Mouse (Mus musculus) intestine, embryonic 15.5 days (tissue): Measurements from ENCODE around the gene Capn8. TPM values are rescaled to one million over a fixed set of nuclear protein-coding genes. Genes with fewer than 3 reads are reported as not detected.
A peak's percentile ranks its signal among the peaks of the same experiment; 100 is the strongest.

Experiments used
- ATAC-seq: fragments of 200-750 bp; cut with Nextera tagmentation; 2 replicates; pipeline ENCODE4 v1.8.0; 2017; ENCODE audit warnings: moderate TSS enrichment, moderate library complexity
- H3K27ac ChIP-seq: fragments of 300-500 bp; sonication (generic); 2 replicates; pipeline ENCODE4 v1.5.1; 2015; ENCODE audit warnings: mild to moderate bottlenecking, inconsistent platforms
- H3K27me3 ChIP-seq: fragments of 300-500 bp; sonication (generic); replicated peaks from 2 replicates; pipeline ENCODE4 v1.6.1; 2015; ENCODE audit warnings: inconsistent platforms
- H3K36me3 ChIP-seq: fragments of 300-500 bp; sonication (generic); 2 replicates; pipeline ENCODE4 v1.6.1; 2015; ENCODE audit warnings: inconsistent platforms
- H3K4me1 ChIP-seq: fragments of 300-500 bp; sonication (generic); replicated peaks from 2 replicates; pipeline ENCODE4 v1.6.1; 2015; ENCODE audit warnings: inconsistent platforms
- H3K4me2 ChIP-seq: fragments of 300-500 bp; sonication (generic); replicated peaks from 2 replicates; pipeline ENCODE4 v1.6.1; 2015; ENCODE audit warnings: mild to moderate bottlenecking, inconsistent platforms
- H3K4me3 ChIP-seq: fragments of 300-500 bp; sonication (generic); replicated peaks from 2 replicates; pipeline ENCODE4 v1.5.1; 2015; ENCODE audit warnings: inconsistent platforms
- H3K9ac ChIP-seq: fragments of 300-500 bp; sonication (generic); 2 replicates; pipeline ENCODE4 v1.6.1; 2015; ENCODE audit warnings: inconsistent platforms
- H3K9me3 ChIP-seq: fragments of 300-500 bp; sonication (generic); 2 replicates; pipeline ENCODE4 v1.6.1; 2016; ENCODE audit warnings: inconsistent platforms
- WGBS: fragments of 180-500 bp; shearing (Covaris S2); methylation state at CpG from one replicate; pipeline ENCODE4 v1.1.7; 2015; 5-methylcytosine and 5-hydroxymethylcytosine counted together
- polyA plus RNA-seq: library from polyadenylated mRNA; unstranded; fragments of >200 nt; fragmentation: Nextera tagmentation; extraction: Ambion mirVana; gene quantifications from 2 replicates; pipeline ENCODE4 v1.2.1, GENCODE M21; 2015

Capn8 gene
- polyA plus RNA-seq, 1 experiment from 2014 or later, result 2.5 TPM

DNA sequence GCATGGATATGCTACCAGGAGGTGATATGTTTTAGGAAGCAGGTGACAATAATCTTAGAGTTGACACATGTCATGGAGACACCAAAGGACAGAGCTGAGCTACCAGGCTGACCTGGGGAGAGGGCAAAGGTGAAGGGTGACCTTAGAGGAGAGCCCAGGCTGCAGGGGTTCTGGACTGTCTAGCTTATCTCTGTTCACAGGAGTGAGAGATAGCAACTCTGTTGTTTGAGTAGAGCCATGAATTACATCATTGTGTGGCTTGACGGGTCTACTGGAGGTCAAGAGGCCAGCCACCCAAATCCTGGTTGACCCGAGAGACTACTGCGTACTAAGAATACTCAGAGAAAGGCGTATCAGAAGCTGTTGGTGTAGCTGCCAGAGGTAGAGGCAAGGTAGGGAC is 22.9 kb downstream of the Capn8 start:
- Histone ChIP-seq H3K27me3 (no peaks in the 10 kb centered on the region), H3K36me3 (no peaks in the 10 kb centered on the region), H3K4me2 (no peak overlapping the region), H3K4me1 (0 out of 2 replicates have a peak, but pooled peaks cover 8% of the 10 kb centered on the region), H3K27ac (no peak overlapping the region), H3K4me3 (no peak overlapping the region), H3K9me3 (no peaks in the 10 kb centered on the region), H3K9ac (no peak overlapping the region)
- 54% methylated on average over 4 of the region's 4 CpGs for WGBS
- no peak for ATAC-seq

DNA sequence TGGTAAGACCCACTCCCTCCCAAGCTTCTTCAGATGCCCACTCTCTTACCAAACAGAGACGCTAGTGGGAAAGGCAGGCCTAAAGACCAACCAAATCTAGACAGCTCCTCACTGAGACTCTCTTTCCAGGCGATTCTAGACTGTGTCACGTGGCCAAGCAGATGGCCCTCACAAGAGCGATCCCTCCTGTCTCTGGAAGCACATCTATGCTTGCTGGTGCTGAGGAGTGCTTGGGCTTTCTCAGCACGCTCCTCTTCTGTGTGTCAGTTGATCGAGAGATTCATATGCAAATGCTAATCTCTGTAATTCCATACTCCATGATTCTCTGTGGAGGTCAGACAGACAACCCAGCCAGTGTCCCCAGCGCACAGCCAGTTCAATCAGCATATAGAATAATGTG is 26.7 kb downstream of the Capn8 start:
- H3K27ac ChIP-seq, result no peak overlapping the region
- H3K27me3 ChIP-seq, result no peaks in the 10 kb centered on the region
- H3K9me3 ChIP-seq, result no peaks in the 10 kb centered on the region
- H3K4me2 ChIP-seq, result no peak overlapping the region
- no peak for ATAC-seq
- H3K36me3 ChIP-seq, result no peaks in the 10 kb centered on the region
- H3K4me1 ChIP-seq, result no peaks in the 10 kb centered on the region; the same call in 1 of the 2 replicates
- no peak overlapping the region for H3K9ac ChIP-seq
- H3K4me3 ChIP-seq, result no peak overlapping the region
- 79% methylated on average over 7 of the region's 7 CpGs for WGBS

DNA sequence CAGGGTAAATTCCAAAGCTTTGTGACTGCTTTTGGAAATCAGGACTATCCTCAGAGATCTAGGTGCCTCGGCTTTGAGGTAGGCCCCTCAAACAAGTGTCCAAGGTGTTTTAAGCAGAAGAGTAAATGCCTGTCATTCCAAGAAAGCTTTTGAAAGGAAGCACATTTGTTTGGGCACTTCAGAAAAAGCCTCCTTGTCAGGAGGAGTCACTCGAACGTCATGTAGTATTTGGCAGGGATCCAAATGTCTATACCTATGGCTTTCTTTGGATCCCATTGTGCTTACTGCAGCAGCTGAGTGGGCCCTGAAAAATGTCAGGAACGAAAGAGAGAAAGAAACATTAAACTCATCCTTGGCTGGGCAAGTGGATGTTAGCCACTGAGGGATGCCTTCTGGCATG is 27.6 kb downstream of the Capn8 start:
- Histone ChIP-seq H3K4me3 (no peak overlapping the region), H3K9ac (no peak overlapping the region), H3K9me3 (no peaks in the 10 kb centered on the region), H3K36me3 (no peaks in the 10 kb centered on the region), H3K4me2 (no peak overlapping the region), H3K4me1 (no peaks in the 10 kb centered on the region; the same call in 1 of the 2 replicates), H3K27me3 (no peaks in the 10 kb centered on the region), H3K27ac (no peak overlapping the region)
- no peak for ATAC-seq
- WGBS, result 39% methylated on average over 4 of the region's 4 CpGs

DNA sequence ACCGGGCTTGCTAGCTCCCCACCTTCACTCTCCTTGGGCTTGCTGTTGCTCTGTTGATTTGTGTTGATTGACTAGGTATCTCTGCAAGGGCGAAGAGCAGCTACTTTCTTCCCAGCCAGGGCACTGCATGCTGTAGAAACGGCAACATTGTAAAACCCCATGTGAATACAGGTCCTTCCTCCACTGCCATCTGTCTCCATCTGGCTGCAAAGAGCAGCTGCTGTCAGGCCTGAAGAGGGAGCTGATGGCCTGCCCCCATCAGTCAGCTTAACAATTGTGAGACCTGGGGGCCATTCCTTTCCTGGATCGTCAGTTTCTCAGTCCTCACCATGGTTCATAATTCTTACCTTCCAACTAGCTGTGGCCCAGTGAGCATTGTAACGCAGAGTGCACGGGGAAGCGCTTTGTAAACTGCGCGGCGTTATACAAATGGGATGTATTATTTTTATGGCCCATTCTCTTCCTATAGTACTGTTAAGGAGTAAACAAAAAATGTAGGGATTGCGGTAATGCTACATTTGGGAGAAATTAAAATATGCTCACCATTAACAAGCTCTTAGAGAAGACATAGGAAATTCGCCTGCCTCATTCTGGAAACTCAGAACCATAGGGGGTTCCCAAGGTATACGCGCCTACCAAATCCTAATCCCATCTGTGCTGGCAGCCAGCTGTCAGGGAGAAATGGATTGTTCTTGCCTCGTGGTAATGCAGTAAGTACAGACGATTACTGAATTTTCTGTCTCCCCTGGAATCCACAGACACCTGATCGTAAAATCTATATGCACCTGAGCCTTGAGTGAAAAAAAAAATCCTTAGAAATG is 40.7 kb downstream of the Capn8 start:
- Histone ChIP-seq H3K4me3 (no peak overlapping the region), H3K4me2 (no peak overlapping the region), H3K36me3 (no peaks in the 10 kb centered on the region), H3K27ac (no peak overlapping the region), H3K9ac (no peak overlapping the region), H3K9me3 (no peaks in the 10 kb centered on the region), H3K27me3 (no peaks in the 10 kb centered on the region), H3K4me1 (no peaks in the 10 kb centered on the region)
- WGBS, result 77% methylated on average over 17 of the region's 17 CpGs
- no peak for ATAC-seq

DNA sequence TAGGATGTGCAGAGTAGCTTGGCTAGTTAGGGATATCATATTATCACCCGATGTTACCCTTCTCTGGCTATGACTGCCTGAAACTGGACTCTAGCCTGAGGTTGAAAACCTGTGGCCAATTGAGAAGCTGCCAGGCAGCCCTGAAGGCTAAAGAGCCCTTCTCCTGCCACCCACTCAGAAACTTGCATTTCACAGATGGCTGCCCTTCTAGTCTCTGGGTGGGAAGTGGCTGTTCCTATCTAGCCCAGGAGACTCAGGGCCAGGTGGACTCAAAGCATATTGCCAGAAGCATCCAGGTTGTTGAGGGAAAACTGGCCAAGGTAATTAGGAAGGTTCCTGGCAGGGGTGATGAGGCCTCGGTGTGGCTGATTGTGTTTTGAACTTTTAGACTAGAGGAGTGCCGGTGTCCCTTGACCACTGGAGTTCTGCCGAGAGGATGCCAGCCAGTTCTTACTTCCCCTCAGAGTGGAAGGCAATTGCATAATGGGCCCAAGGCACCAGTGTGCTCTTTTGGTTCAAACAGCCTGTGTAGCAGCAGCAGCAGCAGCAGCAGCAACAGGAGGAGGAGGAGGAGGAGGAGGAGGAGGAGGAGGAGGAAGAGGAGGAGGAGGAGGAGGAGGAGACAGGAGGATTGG is 45.0 kb downstream of the Capn8 start:
- H3K27me3 ChIP-seq, result no peaks in the 10 kb centered on the region
- WGBS, result 78% methylated on average over 4 of the region's 4 CpGs
- no peak overlapping the region for H3K4me3 ChIP-seq
- H3K4me2 ChIP-seq, result no peak overlapping the region
- no peaks in the 10 kb centered on the region for H3K9me3 ChIP-seq
- no peaks in the 10 kb centered on the region for H3K4me1 ChIP-seq
- H3K9ac ChIP-seq, result no peak overlapping the region
- no peak overlapping the region for H3K27ac ChIP-seq
- no peaks in the 10 kb centered on the region for H3K36me3 ChIP-seq
- no peak for ATAC-seq

DNA sequence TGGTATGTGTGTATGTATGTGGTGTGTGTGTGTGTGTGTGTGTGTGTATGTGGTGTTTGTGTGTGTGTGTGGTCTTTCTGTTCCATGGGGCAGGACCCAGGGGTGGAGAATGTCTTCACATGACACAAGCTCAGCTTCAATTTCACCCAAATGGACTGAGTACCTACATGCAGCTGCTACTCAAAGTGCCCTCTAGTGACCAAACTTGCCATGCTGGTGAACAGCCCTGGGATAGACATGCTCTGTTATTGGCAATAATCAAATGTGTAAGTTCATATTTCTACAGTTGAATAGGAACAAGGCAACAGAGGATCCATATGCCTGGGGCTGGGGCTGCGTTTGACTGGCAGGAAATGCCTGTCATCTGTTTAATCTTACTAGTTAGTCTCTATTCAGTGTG is 50.7 kb downstream of the Capn8 start:
- no peak overlapping the region for H3K4me3 ChIP-seq
- WGBS, result 42% methylated on average over 1 of the region's 1 CpGs
- no peak overlapping the region for H3K4me2 ChIP-seq
- no peak for ATAC-seq
- H3K36me3 ChIP-seq, result no peaks in the 10 kb centered on the region
- no peaks in the 10 kb centered on the region for H3K9me3 ChIP-seq
- H3K9ac ChIP-seq, result no peak overlapping the region
- H3K4me1 ChIP-seq, result no peaks in the 10 kb centered on the region
- H3K27ac ChIP-seq, result no peak overlapping the region
- H3K27me3 ChIP-seq, result no peaks in the 10 kb centered on the region

DNA sequence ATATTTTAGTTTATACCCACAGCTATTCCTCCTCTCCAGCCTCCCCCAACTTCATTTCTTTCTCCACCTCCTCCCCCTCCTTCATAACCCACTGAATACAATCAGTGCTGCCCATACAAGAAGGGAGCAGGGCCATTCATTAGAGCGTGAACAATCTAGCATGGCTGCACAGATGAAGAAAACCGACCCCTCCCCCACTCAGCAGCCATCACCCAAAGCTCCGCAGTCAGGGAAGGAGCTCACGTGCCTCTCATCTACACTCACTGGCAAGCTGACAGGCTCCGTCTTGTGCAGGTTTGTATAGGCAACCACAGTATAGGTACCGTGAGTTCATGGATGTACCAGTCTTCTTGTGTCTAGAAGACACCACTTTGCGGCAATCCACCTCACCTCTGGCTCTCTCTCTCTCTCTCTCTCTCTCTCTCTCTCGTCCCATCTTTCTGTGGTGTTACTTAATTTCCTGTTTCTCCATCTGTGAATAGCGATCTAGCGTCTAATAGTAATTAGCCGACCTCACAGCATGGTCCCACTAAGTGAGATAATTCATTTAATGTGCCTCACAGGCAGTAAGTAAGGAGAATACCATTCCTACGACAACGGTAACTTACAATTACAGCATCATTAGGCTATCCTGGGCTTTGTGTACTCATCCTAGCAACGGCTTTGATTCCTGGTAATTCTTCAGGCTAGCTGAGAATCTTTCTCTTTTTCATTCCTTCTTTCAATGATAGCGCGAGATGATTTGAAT is 53.6 kb downstream of the Capn8 start:
- no peaks in the 10 kb centered on the region for H3K27me3 ChIP-seq
- no peak overlapping the region for H3K4me2 ChIP-seq
- H3K9me3 ChIP-seq, result no peaks in the 10 kb centered on the region
- ATAC-seq, result no peak
- no peak overlapping the region for H3K27ac ChIP-seq
- H3K36me3 ChIP-seq, result no peaks in the 10 kb centered on the region
- no peak overlapping the region for H3K4me3 ChIP-seq
- WGBS, result 80% methylated on average over 16 of the region's 16 CpGs
- no peak overlapping the region for H3K9ac ChIP-seq
- no peaks in the 10 kb centered on the region for H3K4me1 ChIP-seq

DNA sequence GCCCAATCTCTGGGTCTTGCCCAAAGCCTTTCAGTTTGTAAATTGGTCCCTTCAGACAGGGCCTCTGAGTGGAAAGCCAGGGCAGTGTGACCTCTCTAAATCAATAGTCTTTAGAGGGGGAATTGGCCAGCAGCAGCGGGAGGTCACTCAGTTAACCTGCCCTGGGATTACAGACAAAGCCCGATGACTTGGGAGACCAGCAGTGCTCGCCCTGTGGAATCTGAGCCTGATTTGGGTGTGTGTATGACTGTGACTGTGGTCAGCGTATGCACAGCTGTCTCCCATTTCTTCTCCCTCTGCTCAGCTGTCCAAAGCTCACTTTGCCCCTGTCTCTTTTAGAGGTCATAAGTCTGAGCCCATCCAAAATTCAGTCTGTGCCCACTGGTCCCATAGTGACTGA is 55.7 kb downstream of the Capn8 start:
- ATAC-seq, result no peak
- 50% methylated on average over 4 of the region's 4 CpGs for WGBS

DNA sequence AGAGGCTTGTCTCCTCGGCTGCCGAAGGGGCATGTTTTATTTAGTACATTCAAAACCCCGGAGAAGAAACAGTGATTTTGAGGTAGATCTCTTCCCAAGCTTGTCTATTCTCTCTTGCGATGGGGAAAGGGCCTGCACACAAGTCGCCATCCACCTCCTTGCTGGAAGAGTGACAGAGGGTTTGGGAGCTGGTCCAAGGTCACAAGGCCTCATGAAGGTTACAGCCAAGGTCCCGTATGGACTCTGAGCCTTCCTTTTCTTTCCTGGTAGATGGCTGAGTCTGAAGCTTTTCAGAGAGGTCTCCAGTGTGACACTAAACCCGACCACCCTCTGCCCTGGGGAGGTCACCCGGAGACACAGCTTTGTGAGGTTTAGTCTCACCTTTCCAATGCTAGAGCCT is 56.4 kb downstream of the Capn8 start:
- Histone ChIP-seq H3K4me3 (no peak overlapping the region), H3K4me1 (no peaks in the 10 kb centered on the region), H3K27me3 (no peaks in the 10 kb centered on the region), H3K4me2 (no peak overlapping the region), H3K9me3 (no peaks in the 10 kb centered on the region), H3K9ac (no peak overlapping the region), H3K27ac (no peak overlapping the region), H3K36me3 (no peaks in the 10 kb centered on the region)
- WGBS, result 85% methylated on average over 8 of the region's 8 CpGs
- ATAC-seq, result no peak

More for the DNA sequence above, 55.7 kb downstream of the Capn8 start:
- Histone ChIP-seq H3K9ac (no peak overlapping the region), H3K4me3 (no peak overlapping the region), H3K27ac (no peak overlapping the region), H3K27me3 (no peaks in the 10 kb centered on the region), H3K4me2 (no peak overlapping the region), H3K36me3 (no peaks in the 10 kb centered on the region), H3K4me1 (no peaks in the 10 kb centered on the region), H3K9me3 (no peaks in the 10 kb centered on the region)

DNA sequence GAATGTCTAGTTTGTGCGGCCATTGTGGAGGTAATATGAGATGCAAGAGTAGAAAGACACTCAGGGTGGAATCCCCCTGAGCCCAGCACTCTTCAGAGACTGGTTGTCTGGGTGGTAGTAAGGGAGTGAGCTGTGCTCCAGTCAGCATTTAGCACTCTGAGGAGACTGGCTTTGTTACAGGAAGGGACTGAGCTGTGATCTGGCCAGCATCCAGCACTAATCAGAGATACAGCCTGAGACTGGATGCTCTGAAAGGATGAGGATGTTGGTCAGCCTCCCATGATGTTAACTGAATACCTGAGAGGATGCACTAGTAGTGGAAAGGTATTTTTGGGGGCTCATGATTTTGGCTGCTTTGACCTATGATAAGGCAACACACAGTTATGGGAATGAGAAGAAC is 61.4 kb downstream of the Capn8 start:
- no peak overlapping the region for H3K9ac ChIP-seq
- H3K4me1 ChIP-seq, result no peaks in the 10 kb centered on the region
- no peaks in the 10 kb centered on the region for H3K27me3 ChIP-seq
- no peaks in the 10 kb centered on the region for H3K36me3 ChIP-seq
- WGBS, result 70% methylated on average over 1 of the region's 1 CpGs
- no peak for ATAC-seq
- H3K27ac ChIP-seq, result no peak overlapping the region
- no peaks in the 10 kb centered on the region for H3K9me3 ChIP-seq
- H3K4me2 ChIP-seq, result no peak overlapping the region
- no peak overlapping the region for H3K4me3 ChIP-seq

DNA sequence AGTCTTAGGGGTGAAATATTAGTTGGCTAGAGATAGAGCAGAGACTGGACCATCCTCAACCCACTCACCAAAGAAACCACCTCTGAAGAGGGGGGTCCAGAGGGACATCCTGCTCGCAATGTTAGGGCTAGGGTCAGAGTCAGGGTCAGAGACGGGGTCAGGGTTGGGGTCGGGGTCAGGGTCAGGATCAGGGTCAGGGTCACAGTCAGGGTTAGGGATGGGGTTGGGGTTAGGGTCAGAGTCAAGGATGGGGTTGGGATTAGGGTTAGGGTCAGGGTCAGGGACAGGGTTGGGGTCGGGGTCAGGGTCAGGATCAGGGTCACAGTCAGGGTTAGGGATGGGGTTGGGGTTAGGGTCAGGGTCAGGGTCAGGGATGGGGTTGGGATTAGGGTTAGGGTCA is 64.4 kb downstream of the Capn8 start:
- Histone ChIP-seq H3K27me3 (no peaks in the 10 kb centered on the region), H3K4me3 (no peak overlapping the region), H3K4me1 (no peaks in the 10 kb centered on the region), H3K9ac (no peak overlapping the region), H3K27ac (no peak overlapping the region), H3K36me3 (no peaks in the 10 kb centered on the region), H3K9me3 (no peaks in the 10 kb centered on the region), H3K4me2 (no peak overlapping the region)
- no peak for ATAC-seq
- WGBS, result 91% methylated on average over 4 of the region's 4 CpGs

DNA sequence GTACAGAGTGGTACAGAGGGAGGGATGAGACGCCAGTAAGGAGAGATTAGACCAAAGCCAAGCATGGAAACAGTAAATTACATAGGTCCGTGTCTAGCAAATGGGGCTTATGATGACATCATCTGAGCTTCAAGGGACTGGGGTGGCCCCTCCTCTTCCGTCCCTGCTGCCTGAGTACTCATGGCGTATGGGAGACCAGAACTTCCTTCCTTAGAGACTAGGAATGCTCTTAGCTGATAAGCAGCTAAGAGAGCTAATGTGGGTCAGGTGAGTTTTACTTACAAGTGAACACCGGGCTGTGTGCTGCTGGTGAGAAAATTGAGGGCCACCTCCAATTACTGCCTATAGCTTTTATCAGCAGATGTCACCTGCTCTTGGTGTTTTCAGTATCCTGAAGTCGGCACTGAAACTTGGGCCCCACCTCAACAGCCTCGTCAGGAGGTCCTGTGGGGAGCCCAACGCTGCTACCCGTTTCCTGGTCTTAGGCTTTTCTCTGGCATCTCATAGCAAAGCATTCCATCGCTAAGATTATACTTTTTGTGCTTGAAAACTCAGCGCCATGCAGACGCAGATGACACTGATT is 69.0 kb downstream of the Capn8 start:
- WGBS, result 70% methylated on average over 12 of the region's 12 CpGs

More for the DNA sequence above, 69.0 kb downstream of the Capn8 start:
- Histone ChIP-seq H3K9me3 (no peaks in the 10 kb centered on the region), H3K4me2 (no peak overlapping the region), H3K9ac (no peak overlapping the region), H3K27me3 (no peaks in the 10 kb centered on the region), H3K4me1 (no peaks in the 10 kb centered on the region), H3K4me3 (no peak overlapping the region), H3K36me3 (no peaks in the 10 kb centered on the region), H3K27ac (no peak overlapping the region)
- peak; percentile 41; the same call in 1 of the 2 replicates for ATAC-seq
